Mouse (Mus musculus): ENCODE results near the gene Paqr7. TPM values are rescaled to one million over a fixed set of nuclear protein-coding genes. Genes with fewer than 3 reads are reported as not detected.
"Not testable (repeated sequence)": the region's sequence is repeated elsewhere in the genome, so short reads cannot be mapped to it uniquely, and the experiment has no call there.

Paqr7 gene
- polyA plus RNA-seq, 1 experiment, result 146 TPM

DNA sequence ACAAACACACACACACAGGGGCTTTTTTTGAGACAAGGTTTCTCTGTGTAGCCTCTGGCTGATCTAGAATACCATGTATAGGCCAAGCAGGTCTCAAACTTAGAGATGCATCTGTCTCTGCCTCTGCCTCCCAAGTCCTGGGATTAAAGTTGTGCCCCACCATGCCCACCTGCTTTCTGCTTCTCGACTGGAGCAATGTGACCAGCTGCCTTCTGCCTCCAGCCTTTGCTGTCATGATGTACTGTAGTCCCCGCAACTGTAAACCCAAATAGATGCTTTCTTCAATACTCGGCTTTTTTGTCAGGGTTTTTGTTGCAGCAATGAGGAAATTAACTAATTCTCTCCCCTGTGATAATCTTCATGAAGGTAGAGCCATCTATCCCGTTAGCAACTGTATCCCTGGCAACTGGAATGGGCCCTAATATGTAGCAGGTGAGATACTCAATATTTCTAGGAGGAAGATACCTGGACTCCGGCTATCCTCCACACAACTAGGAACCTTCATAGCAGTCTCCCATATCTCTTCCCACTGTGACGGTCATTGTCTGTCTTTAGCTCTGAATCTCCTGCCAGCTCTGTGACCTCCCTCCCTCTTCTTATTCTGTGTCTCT, 13.3 kb upstream of the Paqr7 start:
- Histone ChIP-seq H3K4me1 (ENCODE audit: control insufficient read depth, insufficient read depth, low read length) (peaks cover 5% of the 10 kb centered on the region), H3K4me3 (replicated peaks; ENCODE audit: extremely low read depth, low read depth, low read length) (no peak overlapping the region)
- DNase-seq, result no peak
- TF ChIP-seq CTCF (IDR thresholded peaks at IDR 0.05; ENCODE audit: insufficient read depth, low read length) (no peak), POLR2A (IDR thresholded peaks at IDR 0.05; ENCODE audit: borderline replicate concordance, extremely low read depth, low read depth, low read length) (no peak)
- WGBS, result 60% methylated on average over 6 of the region's 6 CpGs

DNA sequence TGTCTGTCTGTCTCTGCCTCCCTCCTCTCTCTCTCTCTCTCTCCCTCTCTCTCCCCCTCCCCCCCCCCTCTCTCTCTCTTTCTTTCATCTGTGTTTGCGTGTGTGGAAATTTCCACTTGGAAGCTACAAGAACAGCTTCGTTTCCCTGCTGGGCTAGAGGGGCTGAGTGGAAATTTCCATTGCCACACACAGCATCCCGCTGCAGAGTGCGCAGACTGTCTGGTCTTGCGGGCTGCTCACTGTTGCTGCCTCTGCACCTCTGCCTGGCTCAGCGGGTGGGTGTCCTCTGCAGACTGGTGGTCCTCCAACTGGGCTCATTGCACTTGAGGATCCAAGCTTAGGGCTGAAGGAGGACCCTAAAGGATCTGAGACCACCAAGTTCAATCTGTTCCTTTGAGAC, 12.8 kb upstream of the Paqr7 start:
- Histone ChIP-seq H3K4me3 (replicated peaks; ENCODE audit: extremely low read depth, low read depth, low read length) (no peak overlapping the region), H3K4me1 (ENCODE audit: control insufficient read depth, insufficient read depth, low read length) (peaks cover 4% of the 10 kb centered on the region)
- 42% methylated on average over 6 of the region's 6 CpGs for whole genome bisulfite sequencing
- TF ChIP-seq CTCF (IDR thresholded peaks at IDR 0.05; ENCODE audit: insufficient read depth, low read length), result no peak
- TF ChIP-seq POLR2A (IDR thresholded peaks at IDR 0.05; ENCODE audit: borderline replicate concordance, extremely low read depth, low read depth, low read length), result no peak
- no peak for DNase-seq

- no peak for TF ChIP-seq CTCF (IDR thresholded peaks at IDR 0.05; ENCODE audit: insufficient read depth, low read length)
- no peak for TF ChIP-seq POLR2A (IDR thresholded peaks at IDR 0.05; ENCODE audit: borderline replicate concordance, extremely low read depth, low read depth, low read length)
- no peak for DNase-seq
- H3K4me1 ChIP-seq (ENCODE audit: control insufficient read depth, insufficient read depth, low read length), result peaks cover 4% of the 10 kb centered on the region
- no peak overlapping the region for H3K4me3 ChIP-seq (replicated peaks; ENCODE audit: extremely low read depth, low read depth, low read length)
- WGBS, result 76% methylated on average over 10 of the region's 10 CpGs
Observed at GRCm38 (mm10) chr4:134484231-134484630, 12.3 kb upstream of the Paqr7 start.

DNA sequence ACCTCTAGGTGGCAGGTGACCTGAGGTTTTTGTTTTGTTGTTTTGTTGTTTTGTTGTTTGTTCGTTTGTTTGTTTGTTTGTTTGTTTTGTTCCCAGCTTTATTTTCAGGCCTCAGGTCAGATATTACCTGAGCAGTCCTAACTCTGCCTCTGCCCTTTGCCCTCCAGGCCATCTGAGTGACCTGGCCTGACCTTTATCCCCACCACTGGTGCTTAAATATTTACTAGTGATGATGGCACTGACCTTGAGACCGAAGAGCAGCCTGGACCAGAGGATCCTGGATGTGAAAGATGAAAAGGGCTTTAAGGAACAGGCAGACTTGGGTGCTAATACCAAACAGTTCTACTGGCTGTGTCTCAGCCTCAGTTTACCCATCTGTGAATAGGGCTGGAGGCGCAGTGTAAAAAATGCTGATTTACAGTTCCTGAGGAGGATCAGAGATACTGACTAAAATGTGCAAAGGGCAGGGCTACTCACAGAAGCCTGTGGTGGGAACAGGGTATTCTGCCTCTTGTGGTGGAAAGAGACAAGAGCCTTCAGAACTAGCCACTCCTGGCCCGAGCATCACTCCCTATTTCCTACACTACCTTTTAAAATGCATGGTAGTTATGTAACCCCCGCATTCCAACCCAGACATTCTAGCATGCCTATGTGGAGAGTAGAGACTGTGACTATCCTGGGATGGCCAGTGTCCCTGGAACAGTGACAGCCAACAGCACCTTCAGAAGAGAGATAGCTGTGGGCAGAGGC, 11.2 kb upstream of the Paqr7 start:
- DNase-seq, result no peak
- H3K4me3 ChIP-seq (replicated peaks; ENCODE audit: extremely low read depth, low read depth, low read length), result no peak overlapping the region
- peaks cover 6% of the 10 kb centered on the region for H3K4me1 ChIP-seq (ENCODE audit: control insufficient read depth, insufficient read depth, low read length)
- 86% methylated on average over 5 of the region's 5 CpGs for WGBS
- no peak for TF ChIP-seq POLR2A (IDR thresholded peaks at IDR 0.05; ENCODE audit: borderline replicate concordance, extremely low read depth, low read depth, low read length)
- no peak for TF ChIP-seq CTCF (IDR thresholded peaks at IDR 0.05; ENCODE audit: insufficient read depth, low read length)

DNA sequence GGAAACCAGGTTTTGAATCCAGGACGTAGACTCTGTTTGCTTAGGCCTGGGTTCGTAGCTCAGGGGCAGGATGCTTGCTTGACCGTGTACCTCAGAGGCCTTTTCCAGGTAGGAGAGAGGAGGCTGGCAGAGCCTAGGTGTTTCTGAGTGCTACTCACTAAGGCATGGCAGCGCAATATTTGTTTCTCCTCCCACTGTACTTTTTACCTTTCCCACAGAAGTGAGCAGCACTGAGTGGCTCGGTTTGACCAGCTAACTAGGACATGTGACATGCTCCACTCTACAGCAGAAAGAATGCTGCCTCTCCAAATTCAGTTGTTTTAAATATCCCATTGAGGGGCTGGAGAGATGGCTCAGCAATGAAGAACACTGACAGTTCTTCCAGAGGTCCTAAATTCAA, 8.3 kb upstream of the Paqr7 start:
- DNase-seq, result no peak

DNA sequence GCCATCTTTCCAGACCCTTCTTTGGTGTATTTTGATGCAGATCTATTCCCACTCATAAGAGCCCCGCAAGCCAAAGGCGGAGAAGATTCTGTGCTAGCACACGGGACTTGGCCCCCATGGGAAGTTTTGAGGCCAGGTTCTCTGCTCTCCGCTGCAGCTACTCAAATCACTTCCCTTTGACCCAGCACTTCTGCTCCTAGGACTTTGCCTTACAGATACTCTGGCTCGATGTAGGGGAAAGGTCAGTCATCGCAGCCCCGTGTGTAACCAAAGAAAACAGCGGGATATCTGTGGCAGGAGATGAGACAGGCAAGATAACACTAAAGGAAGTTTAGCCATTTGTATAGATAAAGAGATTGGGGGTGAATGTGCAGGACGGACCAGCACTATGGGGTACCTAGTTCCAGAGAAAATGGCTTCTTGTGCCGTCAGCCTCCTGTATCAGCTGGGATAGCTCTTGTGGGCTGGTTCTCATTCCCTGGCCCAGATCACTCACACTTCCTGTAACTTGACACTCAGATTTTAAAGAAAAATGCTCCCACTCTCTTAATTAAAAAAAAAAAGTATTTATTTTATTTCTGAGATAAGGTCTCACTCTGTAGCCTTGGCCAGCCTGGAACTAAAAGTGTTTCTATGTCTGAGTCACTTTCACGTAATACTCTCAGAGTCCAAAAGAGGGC, 6.4 kb upstream of the Paqr7 start:
- peaks cover 9% of the 10 kb centered on the region for H3K4me1 ChIP-seq (ENCODE audit: control insufficient read depth, insufficient read depth, low read length)
- no peak for DNase-seq
- TF ChIP-seq CTCF (IDR thresholded peaks at IDR 0.05; ENCODE audit: insufficient read depth, low read length) (no peak), POLR2A (IDR thresholded peaks at IDR 0.05; ENCODE audit: borderline replicate concordance, extremely low read depth, low read depth, low read length) (no peak)
- 56% methylated on average over 11 of the region's 11 CpGs for WGBS
- no peak overlapping the region for H3K4me3 ChIP-seq (replicated peaks; ENCODE audit: extremely low read depth, low read depth, low read length)

More for the DNA sequence above, 8.3 kb upstream of the Paqr7 start:
- 78% methylated on average over 5 of the region's 5 CpGs for WGBS
- H3K4me3 ChIP-seq (replicated peaks; ENCODE audit: extremely low read depth, low read depth, low read length), result no peak overlapping the region
- TF ChIP-seq CTCF (IDR thresholded peaks at IDR 0.05; ENCODE audit: insufficient read depth, low read length) (no peak), POLR2A (IDR thresholded peaks at IDR 0.05; ENCODE audit: borderline replicate concordance, extremely low read depth, low read depth, low read length) (peak; percentile 22; the same call in 1 of the 2 replicates)
- H3K4me1 ChIP-seq (ENCODE audit: control insufficient read depth, insufficient read depth, low read length), result peaks cover 4% of the 10 kb centered on the region

- TF ChIP-seq CTCF (IDR thresholded peaks at IDR 0.05; ENCODE audit: insufficient read depth, low read length), result no peak
- no peak for TF ChIP-seq POLR2A (IDR thresholded peaks at IDR 0.05; ENCODE audit: borderline replicate concordance, extremely low read depth, low read depth, low read length)
- WGBS, result 44% methylated on average over 6 of the region's 6 CpGs
- Histone ChIP-seq H3K4me3 (replicated peaks; ENCODE audit: extremely low read depth, low read depth, low read length) (no peak overlapping the region), H3K4me1 (ENCODE audit: control insufficient read depth, insufficient read depth, low read length) (peaks cover 23% of the 10 kb centered on the region)
- no peak for DNase-seq
Observed at GRCm38 (mm10) chr4:134491716-134492115, 4.8 kb upstream of the Paqr7 start.

GRCm38 (mm10) chr4:134494161-134494560, 2.3 kb upstream of the Paqr7 start:
- 98% methylated on average over 6 of the region's 6 CpGs for WGBS
- peaks cover 23% of the 10 kb centered on the region for H3K4me1 ChIP-seq (ENCODE audit: control insufficient read depth, insufficient read depth, low read length)
- H3K4me3 ChIP-seq (replicated peaks; ENCODE audit: extremely low read depth, low read depth, low read length); DNase-seq: not testable (repeated sequence)

GRCm38 (mm10) chr4:134494780-134495545, 1.5 kb upstream of the Paqr7 start:
- Histone ChIP-seq H3K4me1 (ENCODE audit: control insufficient read depth, insufficient read depth, low read length) (peaks cover 21% of the 10 kb centered on the region), H3K4me3 (replicated peaks; ENCODE audit: extremely low read depth, low read depth, low read length) (no peak overlapping the region)
- 25% methylated on average over 16 of the region's 16 CpGs for WGBS
- DNase-seq, result no peak
- no peak for TF ChIP-seq CTCF (IDR thresholded peaks at IDR 0.05; ENCODE audit: insufficient read depth, low read length)
- TF ChIP-seq POLR2A (IDR thresholded peaks at IDR 0.05; ENCODE audit: borderline replicate concordance, extremely low read depth, low read depth, low read length), result no peak

Measured in lung, adult 2 months (tissue).